Mouse (Mus musculus) liver, postnatal 0 days (tissue): ENCODE data around the gene Dgcr2. TPM values are rescaled to one million over a fixed set of nuclear protein-coding genes. Genes with fewer than 3 reads are reported as not detected.

ENCODE experiments used
- ATAC-seq: fragments of 200-750 bp; cut with Nextera tagmentation; 2 replicates; pipeline ENCODE4 v1.8.0; 2017; ENCODE audit warnings: mild to moderate bottlenecking, moderate library complexity
- DNase-seq: peaks from one replicate; pipeline ENCODE4 v3.0.0-alpha.2; 2016
- H3K27ac ChIP-seq: fragments of 300-500 bp; sonication (generic); 2 replicates; pipeline ENCODE4 v1.5.1; 2014; ENCODE audit warnings: antibody characterized with exemption, moderate library complexity, mild to moderate bottlenecking, low read depth
- H3K27me3 ChIP-seq: fragments of 300-500 bp; sonication (generic); 2 replicates; pipeline ENCODE4 v1.6.1; 2014; ENCODE audit warnings: low read length, control low read depth, mixed read lengths; ENCODE audit not compliant: insufficient read depth
- H3K36me3 ChIP-seq: fragments of 300-500 bp; sonication (generic); replicated peaks from 2 replicates; pipeline ENCODE4 v1.6.1; 2014; ENCODE audit warnings: mild to moderate bottlenecking, control low read depth, low read length, moderate library complexity, mixed read lengths; ENCODE audit not compliant: insufficient read depth
- H3K4me1 ChIP-seq: fragments of 300-500 bp; sonication (generic); 2 replicates; pipeline ENCODE4 v1.6.1; 2014; ENCODE audit warnings: antibody characterized with exemption, mild to moderate bottlenecking, control low read depth; ENCODE audit not compliant: insufficient read depth
- H3K4me2 ChIP-seq: fragments of 300-500 bp; sonication (generic); 2 replicates; pipeline ENCODE4 v1.6.1; 2014; ENCODE audit warnings: low read depth, mild to moderate bottlenecking, low read length, moderate library complexity, mixed read lengths
- H3K4me3 ChIP-seq: fragments of 300-500 bp; sonication (generic); 2 replicates; pipeline ENCODE4 v1.5.1; 2014; ENCODE audit warnings: low read depth, low read length
- H3K9ac ChIP-seq: fragments of 300-500 bp; sonication (generic); replicated peaks from 2 replicates; pipeline ENCODE4 v1.6.1; 2014; ENCODE audit warnings: mild to moderate bottlenecking, moderate library complexity
- H3K9me3 ChIP-seq: fragments of 300-500 bp; sonication (generic); 2 replicates; pipeline ENCODE4 v1.6.1; 2016; ENCODE audit warnings: mild to moderate bottlenecking, control low read depth, low read length, mixed read lengths
- CTCF ChIP-seq: sonication (generic); IDR thresholded peaks from 2 replicates; pipeline ENCODE4 v1.5.1; 2016; ENCODE audit warnings: antibody characterized with exemption, low read depth
- EP300 ChIP-seq: IDR thresholded peaks from 2 replicates; pipeline ENCODE4 v1.6.1; 2016; ENCODE audit warnings: antibody characterized with exemption, low read depth, mild to moderate bottlenecking
- WGBS: fragments of 180-500 bp; shearing (Covaris S2); extraction: QIAGEN DNeasy Blood & Tissue Kit; methylation state at CpG from one replicate; pipeline ENCODE4 v1.1.7; 2014; ENCODE audit not compliant: insufficient replicate concordance; 5-methylcytosine and 5-hydroxymethylcytosine counted together
- polyA plus RNA-seq: library from polyadenylated mRNA; unstranded; fragments of >200 nt; fragmentation: Nextera tagmentation; extraction: Ambion mirVana; gene quantifications from 2 replicates; pipeline ENCODE4 v1.2.1, GENCODE M21; 2015

Gene Dgcr2
- polyA plus RNA-seq, 1 experiment from 2014 or later, result 18.0 TPM

GRCm38 (mm10) chr16:17804449-17804912 is 93.9 kb downstream of the Dgcr2 start:
- Histone ChIP-seq H3K9me3 (no peaks in the 10 kb centered on the region), H3K4me3 (peak overlapping the region; percentile 37), H3K27me3 (peaks cover 90% of the 10 kb centered on the region), H3K36me3 (no peaks in the 10 kb centered on the region), H3K27ac (no peak overlapping the region), H3K4me2 (peak overlapping the region; percentile 67), H3K9ac (no peak overlapping the region), H3K4me1 (peaks cover 32% of the 10 kb centered on the region)
- peak; percentile 62 for DNase-seq
- ATAC-seq, result no peak
- 6% methylated on average over 33 of the region's 33 CpGs for WGBS
- TF ChIP-seq EP300 (no peak), CTCF (no peak)

GRCm38 (mm10) chr16:17803675-17804448 is 94.5 kb downstream of the Dgcr2 start:
- no peak overlapping the region for H3K27ac ChIP-seq
- ATAC-seq (no peak), DNase-seq (no peak)
- WGBS, result 15% methylated on average over 33 of the region's 33 CpGs
- peaks cover 96% of the 10 kb centered on the region for H3K27me3 ChIP-seq
- TF ChIP-seq CTCF, result no peak
- no peak for TF ChIP-seq EP300
- no peaks in the 10 kb centered on the region for H3K9me3 ChIP-seq
- no peak overlapping the region for H3K9ac ChIP-seq
- H3K4me1 ChIP-seq, result peaks cover 32% of the 10 kb centered on the region
- peak overlapping the region; percentile 67 for H3K4me2 ChIP-seq
- no peaks in the 10 kb centered on the region for H3K36me3 ChIP-seq
- H3K4me3 ChIP-seq, result peak overlapping the region; percentile 38

GRCm38 (mm10) chr16:17802839-17803674 is 95.3 kb downstream of the Dgcr2 start:
- Histone ChIP-seq H3K4me3 (peak overlapping the region; percentile 38), H3K36me3 (no peaks in the 10 kb centered on the region), H3K9ac (0 out of 2 replicates have a peak overlapping the region, but pooled peaks have one; percentile 34), H3K27me3 (peaks cover 97% of the 10 kb centered on the region), H3K27ac (no peak overlapping the region), H3K4me1 (peaks cover 36% of the 10 kb centered on the region), H3K9me3 (no peaks in the 10 kb centered on the region), H3K4me2 (peak overlapping the region; percentile 59)
- WGBS, result 6% methylated on average over 78 of the region's 83 CpGs
- ATAC-seq (no peak), DNase-seq (peak; percentile 45)
- TF ChIP-seq CTCF (peak; percentile 16; the same call in 1 of the 2 replicates), EP300 (no peak)

- Histone ChIP-seq H3K36me3 (no peaks in the 10 kb centered on the region), H3K9me3 (no peaks in the 10 kb centered on the region), H3K4me1 (peaks cover 36% of the 10 kb centered on the region), H3K9ac (no peak overlapping the region), H3K27me3 (peaks cover 97% of the 10 kb centered on the region), H3K27ac (no peak overlapping the region), H3K4me2 (peak overlapping the region; percentile 59), H3K4me3 (peak overlapping the region; percentile 38)
- 16% methylated on average over 18 of the region's 18 CpGs for WGBS
- DNase-seq (no peak), ATAC-seq (no peak)
- TF ChIP-seq CTCF (no peak), EP300 (no peak)
Measured at GRCm38 (mm10) chr16:17802456-17802838, 95.9 kb downstream of the Dgcr2 start.

GRCm38 (mm10) chr16:17801777-17802455 is 96.4 kb downstream of the Dgcr2 start:
- TF ChIP-seq CTCF (no peak), EP300 (no peak)
- 6% methylated on average over 7 of the region's 7 CpGs for WGBS
- H3K4me2 ChIP-seq, result no peak overlapping the region
- no peaks in the 10 kb centered on the region for H3K9me3 ChIP-seq
- H3K4me1 ChIP-seq, result peaks cover 36% of the 10 kb centered on the region
- ATAC-seq (no peak), DNase-seq (no peak)
- H3K27ac ChIP-seq, result no peak overlapping the region
- H3K36me3 ChIP-seq, result no peaks in the 10 kb centered on the region
- H3K9ac ChIP-seq, result no peak overlapping the region
- H3K4me3 ChIP-seq, result 0 out of 2 replicates have a peak overlapping the region, but pooled peaks have one; percentile 38
- peaks cover 96% of the 10 kb centered on the region for H3K27me3 ChIP-seq

GRCm38 (mm10) chr16:17799584-17799983 is 98.8 kb downstream of the Dgcr2 start:
- TF ChIP-seq EP300 (no peak), CTCF (no peak)
- Histone ChIP-seq H3K4me1 (peaks cover 35% of the 10 kb centered on the region), H3K4me2 (no peak overlapping the region), H3K36me3 (no peaks in the 10 kb centered on the region), H3K4me3 (no peak overlapping the region), H3K9ac (no peak overlapping the region), H3K27ac (no peak overlapping the region), H3K27me3 (peaks cover 82% of the 10 kb centered on the region), H3K9me3 (no peaks in the 10 kb centered on the region)
- no peak for DNase-seq
- ATAC-seq, result no peak
